Mouse (Mus musculus): ENCODE data around the gene Lrrc39. TPM values are rescaled to one million over a fixed set of nuclear protein-coding genes. Genes with fewer than 3 reads are reported as not detected.

Lrrc39 gene
- polyA plus RNA-seq, 1 experiment, result 0.10 TPM

DNA sequence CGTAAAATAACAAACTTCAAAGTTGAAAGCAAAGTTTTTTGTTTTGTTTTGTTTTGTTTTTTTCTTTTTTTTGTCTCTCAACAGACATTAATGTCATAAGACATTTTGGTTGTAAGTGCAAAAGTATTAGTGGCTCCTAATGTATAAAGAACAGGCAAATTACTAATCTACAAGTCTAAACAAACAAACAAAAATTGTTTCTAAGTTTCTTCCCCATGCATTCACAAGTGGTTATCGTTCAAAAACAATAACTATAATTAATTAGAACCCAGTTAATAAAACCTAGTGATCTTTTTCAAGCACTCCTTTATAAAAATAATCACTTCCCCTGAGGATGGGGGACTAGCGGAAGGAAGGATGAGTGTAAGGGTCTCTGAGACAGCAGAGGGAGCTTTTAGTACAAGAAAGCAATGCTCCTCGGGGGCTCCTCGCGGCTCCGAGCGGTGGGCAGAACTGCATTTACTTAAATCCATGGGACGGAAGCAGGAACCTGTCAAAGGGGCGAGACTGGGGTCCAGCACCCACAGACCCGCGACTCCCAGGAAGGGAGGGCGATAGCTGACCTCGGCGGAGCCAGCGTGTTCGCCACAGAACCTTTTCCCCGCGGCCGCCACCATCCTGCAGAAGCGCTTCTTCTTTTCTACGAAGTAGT is 31.4 kb downstream of the Lrrc39 start:
- WGBS, result under 1% methylated on average over 22 of the region's 22 CpGs
- TF ChIP-seq CTCF (IDR thresholded peaks at IDR 0.05; ENCODE audit: extremely low read depth, insufficient read length, insufficient replicate concordance, low read depth, low read length), result peak; percentile 25; the same call in 1 of the 2 replicates
- TF ChIP-seq POLR2A (IDR thresholded peaks at IDR 0.05; ENCODE audit: low read depth, low read length), result no peak
- no peaks in the 10 kb centered on the region for H3K27me3 ChIP-seq (ENCODE audit: control insufficient read depth, insufficient read depth, low read length)
- H3K4me3 ChIP-seq (ENCODE audit: low read depth, low read length), result peak overlapping the region; percentile 87
- H3K27ac ChIP-seq (ENCODE audit: insufficient read depth, low read depth, low read length), result peak overlapping the region; percentile 55
- H3K4me1 ChIP-seq (ENCODE audit: control insufficient read depth, insufficient read depth, insufficient read length, low read length), result peaks cover 2% of the 10 kb centered on the region; the same call in 1 of the 2 replicates
- H3K36me3 ChIP-seq (ENCODE audit: control insufficient read depth, insufficient read depth, low read length), result peaks cover 16% of the 10 kb centered on the region

DNA sequence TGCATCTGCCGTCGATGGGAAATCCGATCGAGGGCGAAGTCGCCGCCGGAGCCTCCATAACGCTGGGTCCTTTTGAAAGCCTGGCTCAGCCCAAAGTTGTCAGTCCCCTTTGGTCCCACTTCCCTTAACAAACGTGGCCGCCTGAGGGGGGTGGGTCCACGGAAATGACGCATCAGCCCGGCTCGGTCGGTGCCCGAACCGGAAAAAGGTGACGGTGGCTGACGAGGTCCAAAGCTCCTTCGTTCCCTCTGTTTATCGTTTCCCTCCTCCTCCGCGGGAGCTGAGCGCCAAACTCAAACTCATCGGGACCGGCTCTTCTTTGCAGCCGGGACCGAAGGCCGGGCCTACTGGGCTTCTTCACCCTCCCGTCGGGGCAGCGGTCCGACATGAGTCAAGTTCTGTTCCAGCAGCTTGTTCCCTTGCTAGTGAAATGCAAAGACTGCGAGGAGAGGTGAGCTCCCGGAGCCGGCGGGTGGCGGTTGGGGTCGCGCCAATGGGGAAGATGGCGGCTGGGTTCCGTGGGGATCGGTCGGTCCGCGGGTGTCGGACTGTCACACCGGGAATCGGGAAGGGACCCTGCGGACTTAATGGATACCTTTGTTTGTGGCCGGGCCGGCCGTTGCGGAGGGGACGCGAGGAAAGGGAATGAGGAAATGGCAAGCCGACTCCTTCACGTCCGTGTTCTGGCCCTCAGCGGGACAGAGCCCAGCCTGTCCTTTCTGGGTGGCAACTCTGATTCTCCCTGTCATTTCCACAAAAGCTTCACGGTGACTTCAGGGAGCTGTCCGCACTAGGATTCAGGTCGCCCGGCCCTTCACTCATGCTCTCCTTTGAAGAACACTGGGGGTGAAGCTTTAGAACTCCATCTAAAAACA is 32.2 kb downstream of the Lrrc39 start, which contains the start of gene Sass6:
TSS of gene Sass6 (plus strand) at position 255 of the 875 bp plus-strand sequence.
- Histone ChIP-seq H3K27ac (ENCODE audit: insufficient read depth, low read depth, low read length) (peak within 1 kb of the TSS; percentile 55), H3K36me3 (ENCODE audit: control insufficient read depth, insufficient read depth, low read length) (peaks cover 9% of the 10 kb centered on the region), H3K4me1 (ENCODE audit: control insufficient read depth, insufficient read depth, insufficient read length, low read length) (peaks cover 2% of the 10 kb centered on the region; the same call in 1 of the 2 replicates), H3K4me3 (ENCODE audit: low read depth, low read length) (peak within 1 kb of the TSS; percentile 87), H3K27me3 (ENCODE audit: control insufficient read depth, insufficient read depth, low read length) (no peaks in the 10 kb centered on the region)
- WGBS, result under 1% methylated on average over 65 of the region's 65 CpGs
- TF ChIP-seq CTCF (IDR thresholded peaks at IDR 0.05; ENCODE audit: extremely low read depth, insufficient read length, insufficient replicate concordance, low read depth, low read length) (no peak), POLR2A (IDR thresholded peaks at IDR 0.05; ENCODE audit: low read depth, low read length) (no peak; the same call in 1 of the 2 replicates)

DNA sequence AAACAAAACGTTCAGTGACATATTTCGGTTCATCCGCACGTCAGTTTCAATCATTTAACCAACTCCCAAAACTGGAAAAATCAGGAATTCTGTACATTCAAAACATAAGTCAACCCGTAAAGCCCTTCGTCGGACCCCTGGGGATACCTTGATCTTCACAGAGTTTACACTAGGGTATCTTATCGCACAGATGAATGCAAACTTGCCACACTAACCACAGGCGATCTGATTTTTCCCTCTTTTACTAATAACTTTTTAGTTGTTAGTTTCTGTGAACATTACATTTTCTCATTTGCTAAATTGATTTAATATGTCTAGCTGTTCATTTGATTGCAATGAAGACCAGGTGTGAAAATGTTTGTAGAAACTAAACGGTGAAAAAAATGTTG is 32.8 kb downstream of the Lrrc39 start:
- WGBS, result 2% methylated on average over 10 of the region's 10 CpGs
- Histone ChIP-seq H3K27ac (ENCODE audit: insufficient read depth, low read depth, low read length) (peak overlapping the region; percentile 1; the same call in 1 of the 2 replicates), H3K4me3 (ENCODE audit: low read depth, low read length) (peak overlapping the region; percentile 87), H3K27me3 (ENCODE audit: control insufficient read depth, insufficient read depth, low read length) (no peaks in the 10 kb centered on the region), H3K36me3 (ENCODE audit: control insufficient read depth, insufficient read depth, low read length) (peaks cover 6% of the 10 kb centered on the region), H3K4me1 (ENCODE audit: control insufficient read depth, insufficient read depth, insufficient read length, low read length) (peaks cover 2% of the 10 kb centered on the region; the same call in 1 of the 2 replicates)
- TF ChIP-seq POLR2A (IDR thresholded peaks at IDR 0.05; ENCODE audit: low read depth, low read length), result no peak
- no peak for TF ChIP-seq CTCF (IDR thresholded peaks at IDR 0.05; ENCODE audit: extremely low read depth, insufficient read length, insufficient replicate concordance, low read depth, low read length)

DNA sequence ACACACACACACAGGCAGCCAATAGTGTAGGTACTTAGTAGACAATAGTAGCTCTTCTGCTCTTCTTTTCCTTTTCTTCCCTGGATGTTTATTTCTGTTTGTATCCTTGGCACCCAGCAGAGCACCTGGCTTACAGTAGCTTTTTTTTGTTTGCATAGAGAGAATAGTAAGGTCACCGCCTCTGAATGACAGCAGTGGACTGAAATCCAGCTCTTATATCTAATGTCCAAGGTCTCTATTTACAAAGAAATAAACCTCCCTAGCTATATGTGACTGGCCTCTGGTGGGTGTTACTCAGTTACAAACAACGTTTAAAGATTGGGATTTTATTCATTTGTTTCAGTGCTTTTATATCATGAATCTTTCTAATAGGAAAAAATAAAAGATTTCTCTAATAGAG is 36.9 kb downstream of the Lrrc39 start:
- H3K4me3 ChIP-seq (ENCODE audit: low read depth, low read length), result no peak overlapping the region
- no peaks in the 10 kb centered on the region for H3K27me3 ChIP-seq (ENCODE audit: control insufficient read depth, insufficient read depth, low read length)
- peaks cover 2% of the 10 kb centered on the region; the same call in 1 of the 2 replicates for H3K4me1 ChIP-seq (ENCODE audit: control insufficient read depth, insufficient read depth, insufficient read length, low read length)
- WGBS, result 23% methylated on average over 2 of the region's 2 CpGs
- TF ChIP-seq CTCF (IDR thresholded peaks at IDR 0.05; ENCODE audit: extremely low read depth, insufficient read length, insufficient replicate concordance, low read depth, low read length), result no peak
- TF ChIP-seq POLR2A (IDR thresholded peaks at IDR 0.05; ENCODE audit: low read depth, low read length), result no peak
- peaks cover 1% of the 10 kb centered on the region; the same call in 1 of the 2 replicates for H3K36me3 ChIP-seq (ENCODE audit: control insufficient read depth, insufficient read depth, low read length)
- H3K27ac ChIP-seq (ENCODE audit: insufficient read depth, low read depth, low read length), result peak overlapping the region; percentile 11; the same call in 1 of the 2 replicates

DNA sequence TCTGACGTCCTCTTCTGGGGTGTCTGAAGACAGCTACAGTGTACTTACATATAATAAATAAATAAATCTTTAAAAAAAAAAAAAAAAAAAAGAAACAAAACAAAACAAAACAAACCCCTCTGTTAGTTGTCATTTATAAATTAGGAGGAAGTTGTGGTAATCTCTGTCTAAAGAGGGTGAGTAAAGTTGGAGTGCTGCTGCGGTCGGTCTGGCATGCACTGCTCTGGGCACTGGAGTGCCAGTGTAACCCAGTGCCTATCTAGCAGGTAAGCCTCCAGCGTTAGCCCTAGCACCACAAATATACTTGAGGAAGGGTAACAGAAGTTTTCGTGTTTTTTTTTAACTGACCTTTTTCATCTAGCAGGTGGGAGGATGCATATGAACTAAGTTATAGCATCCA is 38.2 kb downstream of the Lrrc39 start:
- no peaks in the 10 kb centered on the region for H3K27me3 ChIP-seq (ENCODE audit: control insufficient read depth, insufficient read depth, low read length)
- no peak overlapping the region for H3K4me3 ChIP-seq (ENCODE audit: low read depth, low read length)
- peaks cover 5% of the 10 kb centered on the region; the same call in 1 of the 2 replicates for H3K36me3 ChIP-seq (ENCODE audit: control insufficient read depth, insufficient read depth, low read length)
- H3K4me1 ChIP-seq (ENCODE audit: control insufficient read depth, insufficient read depth, insufficient read length, low read length), result peaks cover 2% of the 10 kb centered on the region; the same call in 1 of the 2 replicates
- H3K27ac ChIP-seq (ENCODE audit: insufficient read depth, low read depth, low read length), result no peak overlapping the region
- TF ChIP-seq POLR2A (IDR thresholded peaks at IDR 0.05; ENCODE audit: low read depth, low read length) (no peak), CTCF (IDR thresholded peaks at IDR 0.05; ENCODE audit: extremely low read depth, insufficient read length, insufficient replicate concordance, low read depth, low read length) (no peak)
- 81% methylated on average over 5 of the region's 5 CpGs for WGBS

DNA sequence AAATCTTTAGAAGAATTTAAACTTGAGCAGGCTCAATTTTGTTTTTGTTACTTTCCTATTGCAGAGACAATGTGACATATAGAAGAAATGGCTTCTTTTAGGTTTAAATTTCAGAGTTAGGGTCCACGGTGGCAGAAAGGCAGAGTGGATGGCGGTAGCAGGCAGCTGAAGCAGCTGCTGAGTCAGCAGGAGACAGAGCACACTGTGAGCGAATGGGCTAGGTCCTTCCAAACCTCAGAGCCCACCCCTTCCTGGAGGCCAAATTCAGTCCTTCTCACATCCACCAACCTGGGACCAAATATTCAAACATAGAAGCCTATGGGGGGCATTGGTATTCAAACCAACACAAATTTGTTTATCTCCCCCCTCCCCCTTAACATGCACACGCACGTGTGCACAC is 39.0 kb downstream of the Lrrc39 start:
- TF ChIP-seq CTCF (IDR thresholded peaks at IDR 0.05; ENCODE audit: extremely low read depth, insufficient read length, insufficient replicate concordance, low read depth, low read length) (no peak), POLR2A (IDR thresholded peaks at IDR 0.05; ENCODE audit: low read depth, low read length) (no peak)
- no peak overlapping the region for H3K4me3 ChIP-seq (ENCODE audit: low read depth, low read length)

More for the DNA sequence above, 39.0 kb downstream of the Lrrc39 start:
- H3K27ac ChIP-seq (ENCODE audit: insufficient read depth, low read depth, low read length), result no peak overlapping the region
- peaks cover 5% of the 10 kb centered on the region; the same call in 1 of the 2 replicates for H3K36me3 ChIP-seq (ENCODE audit: control insufficient read depth, insufficient read depth, low read length)
- H3K27me3 ChIP-seq (ENCODE audit: control insufficient read depth, insufficient read depth, low read length), result no peaks in the 10 kb centered on the region
- 94% methylated on average over 5 of the region's 5 CpGs for WGBS
- peaks cover 2% of the 10 kb centered on the region; the same call in 1 of the 2 replicates for H3K4me1 ChIP-seq (ENCODE audit: control insufficient read depth, insufficient read depth, insufficient read length, low read length)
